Mouse (Mus musculus) midbrain, embryonic 13.5 days (tissue): ENCODE measurements around the gene Asic3. TPM values are rescaled to one million over a fixed set of nuclear protein-coding genes. Genes with fewer than 3 reads are reported as not detected.

Experiments
- ATAC-seq: fragments of 200-750 bp; cut with Nextera tagmentation; 2 replicates; pipeline ENCODE4 v1.8.0; 2017; ENCODE audit warnings: mild to moderate bottlenecking, moderate TSS enrichment, moderate library complexity
- H3K27ac ChIP-seq: fragments of 300-500 bp; sonication (generic); 2 replicates; pipeline ENCODE4 v1.5.1; 2015; ENCODE audit warnings: inconsistent platforms, mild to moderate bottlenecking, moderate library complexity
- H3K27me3 ChIP-seq: fragments of 300-500 bp; sonication (generic); 2 replicates; pipeline ENCODE4 v1.6.1; 2015; ENCODE audit warnings: mild to moderate bottlenecking, inconsistent platforms
- H3K36me3 ChIP-seq: fragments of 300-500 bp; sonication (generic); 2 replicates; pipeline ENCODE4 v1.6.1; 2015; ENCODE audit warnings: mild to moderate bottlenecking, inconsistent platforms
- H3K4me1 ChIP-seq: fragments of 300-500 bp; sonication (generic); replicated peaks from 2 replicates; pipeline ENCODE4 v1.6.1; 2015; ENCODE audit warnings: inconsistent platforms
- H3K4me2 ChIP-seq: fragments of 300-500 bp; sonication (generic); replicated peaks from 2 replicates; pipeline ENCODE4 v1.6.1; 2015; ENCODE audit warnings: moderate library complexity, mild to moderate bottlenecking, inconsistent platforms
- H3K4me3 ChIP-seq: fragments of 300-500 bp; sonication (generic); replicated peaks from 2 replicates; pipeline ENCODE4 v1.5.1; 2015; ENCODE audit warnings: mild to moderate bottlenecking, inconsistent platforms
- H3K9ac ChIP-seq: fragments of 300-500 bp; sonication (generic); replicated peaks from 2 replicates; pipeline ENCODE4 v1.6.1; 2015; ENCODE audit warnings: mild to moderate bottlenecking, inconsistent platforms
- H3K9me3 ChIP-seq: fragments of 300-500 bp; sonication (generic); 2 replicates; pipeline ENCODE4 v1.6.1; 2016; ENCODE audit warnings: mild to moderate bottlenecking, inconsistent platforms
- WGBS: fragments of 180-500 bp; shearing (Covaris S2); methylation state at CpG from one replicate; pipeline ENCODE4 v1.1.7; 2015; 5-methylcytosine and 5-hydroxymethylcytosine counted together
- polyA plus RNA-seq: library from polyadenylated mRNA; unstranded; fragments of >200 nt; fragmentation: Nextera tagmentation; extraction: Ambion mirVana; gene quantifications from 2 replicates; pipeline ENCODE4 v1.2.1, GENCODE M21; 2015

The Asic3 gene
- polyA plus RNA-seq, 1 experiment from 2014 or later, result not detected

DNA sequence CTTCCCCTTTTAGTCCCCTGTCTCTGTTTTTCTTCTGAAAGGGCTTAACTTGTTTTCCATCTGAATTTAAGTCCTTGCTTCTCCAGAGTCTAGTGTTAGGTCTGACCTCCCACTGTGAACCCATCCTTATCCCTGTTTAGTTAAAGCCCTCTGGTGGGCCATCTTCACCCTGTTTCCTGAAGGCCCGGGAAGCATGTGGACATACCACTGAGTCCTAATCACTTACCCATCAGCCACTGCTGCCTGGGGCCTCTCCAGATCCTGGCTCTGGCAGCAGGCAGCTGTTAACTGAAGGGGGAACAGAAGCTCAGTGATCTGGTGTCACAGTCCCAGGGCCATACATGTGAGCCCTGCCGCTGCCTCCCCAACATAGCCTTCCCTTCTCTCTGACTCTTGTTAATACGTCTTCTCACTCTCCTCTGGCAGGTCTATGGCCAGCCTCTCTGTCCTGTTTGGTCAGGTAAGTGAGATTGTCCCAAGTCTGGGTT is 7.8 kb upstream of the Asic3 start:
- 70% methylated on average over 3 of the region's 3 CpGs for WGBS
- Histone ChIP-seq H3K27me3 (no peaks in the 10 kb centered on the region), H3K9me3 (no peaks in the 10 kb centered on the region), H3K4me2 (no peak overlapping the region), H3K27ac (no peak overlapping the region), H3K4me1 (no peaks in the 10 kb centered on the region), H3K36me3 (peaks cover 84% of the 10 kb centered on the region), H3K4me3 (no peak overlapping the region), H3K9ac (no peak overlapping the region)
- no peak for ATAC-seq

DNA sequence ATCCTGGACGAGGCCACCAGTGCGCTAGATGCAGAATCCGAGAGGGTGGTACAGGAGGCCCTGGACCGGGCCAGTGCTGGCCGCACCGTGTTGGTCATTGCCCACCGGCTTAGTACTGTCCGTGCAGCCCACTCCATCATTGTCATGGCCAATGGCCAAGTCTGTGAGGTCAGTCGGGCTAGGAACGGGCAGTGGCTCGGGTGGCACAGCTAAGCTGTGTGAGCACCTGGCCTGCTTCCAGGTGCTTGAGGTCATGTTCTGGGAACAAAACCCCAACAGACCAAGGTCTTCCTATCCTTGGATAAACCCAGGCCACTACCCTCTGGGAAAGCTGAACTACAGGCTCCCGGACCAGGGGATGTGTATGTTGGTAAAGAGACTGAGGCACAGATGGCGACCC is 4.5 kb upstream of the Asic3 start:
- WGBS, result 95% methylated on average over 13 of the region's 13 CpGs
- peaks cover 7% of the 10 kb centered on the region for H3K4me1 ChIP-seq

DNA sequence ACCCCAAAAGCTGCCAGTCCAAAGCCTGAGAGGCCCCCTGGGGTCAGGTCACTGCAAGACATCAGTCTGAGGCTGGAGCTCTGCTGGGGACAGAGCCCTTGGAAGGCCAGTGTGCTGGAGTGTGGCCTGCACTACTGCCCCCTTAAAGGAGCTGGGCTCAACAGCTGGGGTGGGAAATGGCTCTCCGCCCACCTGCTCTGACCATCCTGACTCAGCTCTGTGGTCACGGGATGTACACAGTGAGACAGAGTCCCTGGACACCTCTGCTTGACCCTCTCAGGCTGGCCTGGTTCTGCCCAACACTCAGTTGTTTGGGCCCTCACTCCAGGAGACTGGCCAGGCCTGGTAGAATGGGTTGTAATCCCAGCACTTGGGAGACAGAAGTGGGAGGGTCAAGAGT is 3.7 kb upstream of the Asic3 start:
- Histone ChIP-seq H3K9me3 (no peaks in the 10 kb centered on the region), H3K4me3 (no peak overlapping the region), H3K27ac (no peak overlapping the region), H3K9ac (no peak overlapping the region), H3K27me3 (no peaks in the 10 kb centered on the region), H3K36me3 (peaks cover 47% of the 10 kb centered on the region), H3K4me2 (no peak overlapping the region), H3K4me1 (peaks cover 10% of the 10 kb centered on the region)
- ATAC-seq, result 0 out of 2 replicates have a peak, but pooled peaks have one; percentile 10
- 72% methylated on average over 2 of the region's 2 CpGs for WGBS

More for the DNA sequence above, 4.5 kb upstream of the Asic3 start:
- Histone ChIP-seq H3K36me3 (peaks cover 54% of the 10 kb centered on the region), H3K9me3 (no peaks in the 10 kb centered on the region), H3K4me2 (no peak overlapping the region), H3K27me3 (no peaks in the 10 kb centered on the region), H3K27ac (no peak overlapping the region), H3K4me3 (no peak overlapping the region), H3K9ac (no peak overlapping the region)
- no peak for ATAC-seq

DNA sequence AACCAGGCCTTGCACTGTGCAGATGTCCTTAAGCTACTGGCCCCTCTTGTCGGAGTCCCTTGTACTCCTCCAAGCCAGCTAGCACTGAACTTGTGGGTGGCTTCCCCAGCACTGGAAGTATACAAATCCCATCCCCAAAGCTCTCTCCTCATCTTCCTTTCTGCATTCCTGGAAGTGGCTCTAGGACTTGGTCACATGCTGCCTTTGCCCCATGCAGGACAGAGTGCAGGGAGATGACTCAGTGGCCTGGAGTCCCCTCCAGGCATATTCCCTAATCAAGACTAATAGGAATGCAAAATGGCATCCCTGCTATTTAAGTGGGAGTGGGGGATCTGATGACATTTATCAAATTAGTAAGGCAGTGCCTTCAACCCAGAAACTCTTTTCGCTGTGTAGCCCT is 1.1 kb upstream of the Asic3 start:
- Histone ChIP-seq H3K9me3 (no peaks in the 10 kb centered on the region), H3K4me2 (no peak overlapping the region), H3K4me3 (no peak overlapping the region), H3K36me3 (peaks cover 22% of the 10 kb centered on the region), H3K4me1 (peaks cover 25% of the 10 kb centered on the region), H3K9ac (no peak overlapping the region), H3K27me3 (0 out of 2 replicates have a peak, but pooled peaks cover 4% of the 10 kb centered on the region), H3K27ac (no peak overlapping the region)
- no peak for ATAC-seq
- WGBS, result 97% methylated on average over 2 of the region's 2 CpGs

DNA sequence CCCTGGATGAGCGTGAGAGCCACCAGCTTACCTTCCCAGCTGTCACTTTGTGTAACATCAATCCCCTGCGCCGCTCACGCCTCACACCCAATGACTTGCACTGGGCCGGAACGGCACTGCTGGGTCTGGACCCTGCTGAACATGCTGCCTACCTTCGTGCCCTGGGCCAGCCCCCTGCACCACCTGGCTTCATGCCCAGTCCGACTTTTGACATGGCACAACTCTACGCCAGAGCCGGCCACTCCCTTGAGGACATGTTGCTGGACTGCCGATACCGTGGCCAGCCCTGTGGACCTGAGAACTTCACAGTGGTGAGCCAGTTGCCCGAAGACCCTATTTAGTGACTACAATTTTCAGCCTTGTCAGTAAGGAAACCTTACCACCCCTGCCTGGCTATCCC is 746 bp downstream of the Asic3 start:
- Histone ChIP-seq H3K4me1 (peaks cover 25% of the 10 kb centered on the region), H3K9ac (no peak overlapping the region), H3K9me3 (no peaks in the 10 kb centered on the region), H3K4me2 (no peak overlapping the region), H3K27me3 (0 out of 2 replicates have a peak, but pooled peaks cover 4% of the 10 kb centered on the region), H3K4me3 (no peak overlapping the region), H3K27ac (no peak overlapping the region), H3K36me3 (peaks cover 17% of the 10 kb centered on the region)
- 85% methylated on average over 13 of the region's 13 CpGs for WGBS
- ATAC-seq, result no peak

DNA sequence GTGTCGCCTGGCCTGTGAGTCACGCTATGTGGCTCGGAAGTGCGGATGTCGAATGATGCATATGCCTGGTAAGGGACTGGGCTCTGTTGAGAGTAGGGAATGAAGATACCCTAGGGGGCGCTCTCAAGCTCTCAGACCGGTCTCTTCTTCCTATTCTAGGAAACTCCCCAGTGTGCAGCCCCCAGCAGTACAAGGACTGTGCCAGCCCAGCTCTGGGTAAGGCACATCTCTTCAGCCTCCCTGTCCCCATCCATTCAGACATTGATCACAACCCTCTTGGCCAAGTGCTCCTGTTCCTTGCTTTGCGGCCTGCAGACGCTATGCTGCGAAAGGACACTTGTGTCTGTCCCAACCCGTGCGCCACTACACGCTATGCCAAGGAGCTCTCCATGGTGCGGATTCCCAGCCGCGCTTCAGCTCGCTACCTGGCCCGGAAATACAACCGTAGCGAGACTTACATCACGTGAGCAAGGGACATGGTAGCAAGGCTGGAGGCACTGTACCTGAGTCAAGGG is 3.1 kb downstream of the Asic3 start:
- Histone ChIP-seq H3K4me1 (peaks cover 25% of the 10 kb centered on the region), H3K9me3 (no peaks in the 10 kb centered on the region), H3K36me3 (peaks cover 35% of the 10 kb centered on the region), H3K4me3 (no peak overlapping the region), H3K4me2 (peak overlapping the region; percentile 20; the same call in 1 of the 2 replicates), H3K27me3 (0 out of 2 replicates have a peak, but pooled peaks cover 4% of the 10 kb centered on the region), H3K27ac (no peak overlapping the region), H3K9ac (0 out of 2 replicates have a peak overlapping the region, but pooled peaks have one; percentile 43)
- peak; percentile 70 for ATAC-seq
- 6% methylated on average over 21 of the region's 21 CpGs for WGBS

DNA sequence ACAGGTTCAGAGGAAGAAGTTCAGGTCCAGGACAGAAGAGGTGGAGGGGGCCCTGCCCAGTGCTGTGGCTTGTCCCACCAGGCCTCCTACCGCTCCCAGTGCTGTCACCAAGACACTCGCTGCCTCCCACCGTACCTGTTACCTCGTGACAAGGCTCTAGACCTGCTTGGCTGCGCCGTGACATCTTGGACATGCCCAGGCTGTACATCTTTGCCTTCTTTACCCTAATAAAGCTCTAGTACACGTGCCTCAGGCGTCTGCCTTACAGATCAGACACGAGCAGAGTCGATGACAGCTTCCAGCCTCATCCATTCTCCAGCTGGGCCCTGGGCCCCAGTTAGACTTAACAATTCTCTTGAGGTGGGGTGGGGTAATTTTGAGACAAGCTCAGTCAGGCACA is 4.4 kb downstream of the Asic3 start:
- H3K36me3 ChIP-seq, result peaks cover 37% of the 10 kb centered on the region
- WGBS, result 91% methylated on average over 10 of the region's 10 CpGs

DNA sequence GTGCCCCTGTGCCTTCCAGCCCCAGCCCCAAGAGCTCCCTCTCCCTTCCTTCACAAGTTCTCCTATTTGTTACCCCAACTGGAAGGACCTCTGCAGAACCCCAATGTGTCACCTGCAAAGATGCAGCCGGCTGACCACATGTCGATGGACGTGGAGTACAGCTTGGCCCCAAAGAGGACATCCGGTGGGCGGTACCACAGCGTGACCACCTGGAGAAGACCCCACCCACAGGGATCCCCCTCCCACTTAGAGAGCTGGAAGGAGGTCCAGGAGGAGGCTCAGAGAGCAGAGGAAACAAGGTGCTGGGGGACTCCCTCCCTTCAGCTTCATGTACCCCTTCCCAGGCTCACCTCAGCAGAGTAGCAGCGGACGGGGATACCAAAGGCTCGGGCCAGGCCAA is 7.2 kb downstream of the Asic3 start:
- peaks cover 37% of the 10 kb centered on the region for H3K36me3 ChIP-seq
- no peak for ATAC-seq
- no peak overlapping the region for H3K27ac ChIP-seq
- no peaks in the 10 kb centered on the region for H3K9me3 ChIP-seq
- H3K4me2 ChIP-seq, result no peak overlapping the region
- 0 out of 2 replicates have a peak, but pooled peaks cover 4% of the 10 kb centered on the region for H3K27me3 ChIP-seq
- no peak overlapping the region for H3K9ac ChIP-seq
- WGBS, result 85% methylated on average over 9 of the region's 9 CpGs
- H3K4me3 ChIP-seq, result no peak overlapping the region
- H3K4me1 ChIP-seq, result peaks cover 41% of the 10 kb centered on the region

More for the DNA sequence above, 4.4 kb downstream of the Asic3 start:
- Histone ChIP-seq H3K27ac (no peak overlapping the region), H3K9ac (no peak overlapping the region), H3K27me3 (0 out of 2 replicates have a peak, but pooled peaks cover 4% of the 10 kb centered on the region), H3K4me2 (no peak overlapping the region), H3K4me1 (peaks cover 36% of the 10 kb centered on the region), H3K9me3 (no peaks in the 10 kb centered on the region), H3K4me3 (no peak overlapping the region)
- ATAC-seq, result no peak

DNA sequence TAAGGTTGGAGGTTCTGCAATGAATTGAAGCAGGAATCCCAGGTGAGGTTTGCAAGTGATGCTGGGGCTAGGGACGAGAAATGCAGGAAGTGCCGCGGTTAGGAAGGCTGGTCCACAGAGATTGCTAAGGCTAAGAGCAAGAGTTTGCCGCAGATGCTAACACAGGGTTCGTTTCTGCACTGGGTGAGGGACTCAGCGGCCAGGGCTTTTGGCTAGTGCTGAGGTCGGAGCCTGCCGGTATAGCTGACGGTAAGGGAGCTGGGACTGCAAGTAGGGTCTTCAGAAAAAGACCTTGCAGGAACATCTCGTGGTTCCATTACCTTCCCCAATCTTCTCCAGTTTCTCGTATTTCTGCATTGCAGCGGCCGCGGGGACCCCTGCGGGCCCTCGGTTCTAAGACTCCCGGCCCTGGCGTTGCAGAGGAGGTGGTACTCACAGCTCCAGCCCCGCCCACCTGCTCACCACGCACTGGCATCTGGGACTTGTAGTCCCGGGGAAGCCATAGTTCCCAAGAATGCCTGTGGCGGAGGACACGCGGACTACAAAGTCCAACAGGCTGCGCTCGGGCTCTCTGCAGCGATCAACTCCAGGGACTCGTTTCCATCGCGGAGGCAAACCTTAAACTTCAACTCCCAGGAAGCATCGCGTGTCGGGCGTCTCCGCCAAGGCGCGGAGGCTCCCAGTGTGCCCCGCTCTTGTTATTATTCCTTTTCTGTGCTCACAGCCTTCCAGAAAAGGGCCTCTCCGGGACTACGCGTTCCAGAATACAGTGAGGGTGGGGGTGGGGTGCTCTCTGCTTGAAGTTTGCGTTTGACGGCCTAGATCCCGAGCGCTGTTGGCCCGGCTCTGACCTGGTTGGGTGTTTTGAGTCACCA is 10.2 kb downstream of the Asic3 start, which contains the start of the genes Cdk5 and Slc4a2:
Gene Cdk5 (minus strand): TSS at position 402 of the 875 bp plus-strand sequence.
Gene Slc4a2 (plus strand): TSS at position 709 of the 875 bp plus-strand sequence.
- no peaks in the 10 kb centered on the region for H3K9me3 ChIP-seq
- H3K4me1 ChIP-seq, result peaks cover 57% of the 10 kb centered on the region
- H3K27ac ChIP-seq, result peak within 1 kb of the TSS; percentile 91
- peak; percentile 96 for ATAC-seq
- H3K4me2 ChIP-seq, result peak within 1 kb of the TSS; percentile 74
- WGBS, result 0% methylated on average over 46 of the region's 46 CpGs
- H3K9ac ChIP-seq, result peak within 1 kb of the TSS; percentile 84
- peaks cover 11% of the 10 kb centered on the region for H3K27me3 ChIP-seq
- H3K4me3 ChIP-seq, result peak within 1 kb of the TSS; percentile 67
- peaks cover 30% of the 10 kb centered on the region for H3K36me3 ChIP-seq

DNA sequence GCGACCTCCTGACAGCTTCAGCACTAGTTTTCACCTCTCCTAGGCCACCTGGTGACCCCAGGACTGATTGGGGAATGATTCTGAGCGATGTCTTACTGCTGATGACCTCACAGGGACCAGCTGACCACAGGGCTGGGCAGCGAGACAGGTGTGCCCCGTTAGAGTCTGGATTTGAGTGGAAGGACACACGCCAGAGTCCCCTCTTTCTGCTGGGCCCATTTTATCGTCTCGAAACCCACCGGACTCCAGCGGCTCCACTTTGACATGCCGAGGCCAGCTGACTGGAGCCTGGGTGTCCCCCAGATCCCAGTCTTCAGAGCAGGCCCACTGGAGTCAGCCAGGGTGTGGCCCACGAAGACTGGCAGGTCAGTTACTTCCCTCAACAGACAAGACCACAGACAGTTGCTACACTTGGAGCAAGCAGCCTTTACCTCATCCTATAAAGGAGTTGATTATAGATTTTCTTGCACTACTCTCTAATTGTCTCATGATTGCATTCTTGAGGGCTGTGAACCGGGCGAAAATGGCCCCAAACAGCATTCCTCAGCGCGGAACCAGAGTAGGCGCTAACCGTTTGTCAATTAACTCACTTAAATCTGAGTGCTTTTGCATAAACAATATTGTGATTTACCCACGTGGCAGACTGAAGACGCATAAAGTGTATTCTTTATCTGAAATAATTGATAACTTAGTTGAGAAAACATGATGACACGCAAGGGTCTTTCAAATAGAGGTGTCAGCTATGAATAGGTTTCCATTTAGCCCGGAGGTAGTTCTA is 11.0 kb downstream of the Asic3 start:
- Histone ChIP-seq H3K4me2 (peak overlapping the region; percentile 74), H3K27ac (peak overlapping the region; percentile 91), H3K27me3 (peaks cover 11% of the 10 kb centered on the region), H3K4me1 (peaks cover 64% of the 10 kb centered on the region), H3K36me3 (peaks cover 23% of the 10 kb centered on the region), H3K4me3 (peak overlapping the region; percentile 67), H3K9me3 (no peaks in the 10 kb centered on the region), H3K9ac (peak overlapping the region; percentile 74)
- whole genome bisulfite sequencing, result 16% methylated on average over 21 of the region's 21 CpGs
- 0 out of 2 replicates have a peak, but pooled peaks have one; percentile 0 for ATAC-seq

DNA sequence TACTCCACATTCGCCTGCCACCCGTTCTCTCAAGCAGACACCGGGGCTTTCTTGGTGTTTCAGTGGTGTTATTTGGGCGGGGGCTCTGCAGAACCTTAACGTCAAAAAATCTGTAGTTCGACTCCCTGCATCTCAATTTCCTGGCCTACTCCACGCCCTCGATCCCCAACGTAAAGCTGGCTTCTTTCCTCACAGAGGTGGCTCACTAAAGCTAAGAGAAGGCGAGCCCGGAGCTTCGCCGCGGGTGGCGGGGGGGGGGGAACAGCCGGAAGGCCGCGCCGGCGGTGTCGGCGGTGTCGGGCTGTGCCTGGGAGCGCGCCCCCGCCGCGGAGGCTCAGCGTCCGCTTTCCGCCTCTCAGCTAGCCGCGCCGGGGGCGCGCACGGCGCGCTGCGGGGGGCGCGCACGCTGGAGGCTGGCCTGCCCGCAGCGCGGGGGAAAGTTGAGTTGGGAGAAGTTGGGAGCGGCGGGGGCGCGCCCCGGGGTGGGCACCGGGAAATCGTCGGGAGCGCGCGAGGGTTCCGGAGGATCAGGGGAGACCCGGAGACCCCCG is 11.7 kb downstream of the Asic3 start:
- Histone ChIP-seq H3K9me3 (no peaks in the 10 kb centered on the region), H3K4me1 (peaks cover 64% of the 10 kb centered on the region), H3K4me2 (peak overlapping the region; percentile 74), H3K27me3 (peaks cover 11% of the 10 kb centered on the region), H3K9ac (peak overlapping the region; percentile 74), H3K27ac (peak overlapping the region; percentile 91), H3K4me3 (peak overlapping the region; percentile 67), H3K36me3 (peaks cover 21% of the 10 kb centered on the region)
- no peak for ATAC-seq
- under 1% methylated on average over 59 of the region's 60 CpGs for WGBS
